Mouse (Mus musculus): ENCODE measurements around the gene Zfp202. TPM values are rescaled to one million over a fixed set of nuclear protein-coding genes. Genes with fewer than 3 reads are reported as not detected.

The Zfp202 gene
- polyA plus RNA-seq, 1 experiment = 0.01 TPM

DNA sequence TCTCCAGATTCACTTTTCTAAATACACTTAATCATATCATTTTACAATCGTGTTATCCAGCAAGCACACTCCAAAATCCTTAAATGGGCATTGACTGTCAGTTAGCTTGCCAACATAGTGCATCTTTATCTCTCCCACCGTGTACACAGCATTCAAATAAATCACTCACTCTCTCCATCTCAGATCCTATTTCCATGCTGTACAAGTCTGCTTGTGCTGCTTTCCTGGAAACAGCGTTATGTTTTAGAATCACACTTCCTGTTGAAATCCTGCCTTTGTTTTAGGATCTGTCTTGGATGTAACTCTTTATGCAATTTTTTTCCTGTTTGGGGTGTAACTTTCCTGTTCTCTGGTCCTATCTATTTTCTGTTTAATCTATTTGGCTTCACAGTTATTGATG is 60.3 kb downstream of the Zfp202 start:
- Histone ChIP-seq H3K9me3 (ENCODE audit: control insufficient read depth, low read length) (peaks cover 4% of the 10 kb centered on the region), H3K36me3 (ENCODE audit: control insufficient read depth) (no peaks in the 10 kb centered on the region), H3K4me1 (ENCODE audit: control insufficient read depth) (no peaks in the 10 kb centered on the region), H3K27me3 (ENCODE audit: control insufficient read depth) (no peaks in the 10 kb centered on the region), H3K4me3 (replicated peaks) (no peak overlapping the region)
- no peak for TF ChIP-seq TAL1 (IDR thresholded peaks at IDR 0.05; ENCODE audit: low read length)
- no peak for TF ChIP-seq GATA1 (IDR thresholded peaks at IDR 0.05; ENCODE audit: low read length)

Other genes with a start within 250 kb of the Zfp202 start
- gene Olfr975, start 240.3 kb upstream of the Zfp202 start, polyA plus RNA-seq (2012) = not detected in 2 replicates
- gene Olfr976, start 231.2 kb upstream of the Zfp202 start, polyA plus RNA-seq (2012) = not detected in 2 replicates
- not detected in 2 replicates for gene Olfr978, start 200.2 kb upstream of the Zfp202 start, polyA plus RNA-seq (2012)
- gene Olfr979, start 188.9 kb upstream of the Zfp202 start, polyA plus RNA-seq (2012) = not detected in 2 replicates
- gene Olfr980, start 182.7 kb upstream of the Zfp202 start, polyA plus RNA-seq (2012) = not detected in 2 replicates
- gene Olfr981, start 170.9 kb upstream of the Zfp202 start, polyA plus RNA-seq (2012) = not detected in 2 replicates
- gene Olfr982, start 118.5 kb upstream of the Zfp202 start, polyA plus RNA-seq (2012) = 0.01 TPM in 1 of 2 replicates, not detected in the other
- gene Olfr983, start 98.7 kb upstream of the Zfp202 start, polyA plus RNA-seq (2012) = not detected in 2 replicates
- gene Olfr984, start 78.1 kb upstream of the Zfp202 start, polyA plus RNA-seq (2012) = not detected in 2 replicates
- gene Olfr985, start 62.1 kb upstream of the Zfp202 start, polyA plus RNA-seq (2012) = not detected in 2 replicates
- not detected in 2 replicates for gene Tmem225, start 44.2 kb upstream of the Zfp202 start, polyA plus RNA-seq (2012)
- gene Olfr986, start 11.4 kb upstream of the Zfp202 start, polyA plus RNA-seq (2012) = not detected in 2 replicates
- not detected in 2 replicates for gene Scn3b, start 76.9 kb downstream of the Zfp202 start, polyA plus RNA-seq (2012)

All from erythroblast, embryonic 14.5 days (primary cell).